Mouse (Mus musculus) lung, adult 2 months (tissue): ENCODE results near the gene Olfr618. TPM values are rescaled to one million over a fixed set of nuclear protein-coding genes. Genes with fewer than 3 reads are reported as not detected.

Experiments used
- DNase-seq: peaks from one replicate; pipeline ENCODE4 v3.0.0; 2022
- H3K4me1 ChIP-seq: fragments of 200-500 bp; 2 replicates; pipeline ENCODE4 v1.6.1; 2011; ENCODE audit warnings: low read length; ENCODE audit not compliant: control insufficient read depth, insufficient read depth
- H3K4me3 ChIP-seq: fragments of 200-500 bp; replicated peaks from 2 replicates; pipeline ENCODE3; 2011; ENCODE audit warnings: low read depth, mild to moderate bottlenecking, control low read depth, low read length; ENCODE audit errors: extremely low read depth
- CTCF ChIP-seq: fragments of 200-500 bp; IDR thresholded peaks from 2 replicates; pipeline ENCODE4 v1.5.1; 2011; ENCODE audit warnings: mild to moderate bottlenecking, low read length, control low read depth; ENCODE audit not compliant: insufficient read depth
- POLR2A ChIP-seq: fragments of 200-500 bp; IDR thresholded peaks from 2 replicates; pipeline ENCODE4 v1.6.1; 2011; ENCODE audit warnings: low read depth, mild to moderate bottlenecking, control low read depth, low read length, borderline replicate concordance; ENCODE audit errors: extremely low read depth
- WGBS: fragments of 180-500 bp; shearing (Covaris S2); methylation state at CpG from one replicate; pipeline ENCODE4 v1.1.7; 2018; 5-methylcytosine and 5-hydroxymethylcytosine counted together
- polyA plus RNA-seq: library from polyadenylated mRNA; depleted of rRNA; stranded (reverse); fragments of >200 nt; gene quantifications from 2 replicates; pipeline ENCODE4 v1.2.3, GENCODE M21; 2012; rRNA removed

Gene Olfr618
- polyA plus RNA-seq, 1 experiment, result not detected

DNA sequence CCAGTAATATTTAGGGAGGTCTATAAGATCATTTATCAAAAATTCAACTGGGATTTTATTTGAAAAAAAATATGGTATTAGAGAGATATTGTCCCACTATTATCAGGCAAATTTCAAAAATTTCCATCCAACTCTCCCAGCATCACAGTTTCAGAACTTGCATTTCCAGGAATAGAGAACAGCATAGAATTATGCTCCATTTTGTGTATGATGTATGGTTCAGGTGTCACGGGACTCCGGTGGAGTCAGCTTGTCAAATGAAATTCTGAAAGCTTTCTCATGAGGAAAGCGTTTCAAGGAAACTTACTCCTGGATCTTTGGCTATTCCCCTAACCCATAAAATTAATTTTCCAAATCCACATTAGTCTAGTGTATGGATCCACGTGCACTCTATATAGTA is 54.2 kb downstream of the Olfr618 start:
- Histone ChIP-seq H3K4me1 (no peaks in the 10 kb centered on the region), H3K4me3 (no peak overlapping the region)
- WGBS, result 81% methylated on average over 4 of the region's 4 CpGs
- DNase-seq, result no peak
- TF ChIP-seq POLR2A (no peak), CTCF (no peak)

Other genes with a start within 250 kb of the Olfr618 start
- gene Olfr600, start 240.4 kb upstream of the Olfr618 start, polyA plus RNA-seq, result not detected in 2 replicates
- not detected in 2 replicates for gene Olfr601, start 227.4 kb upstream of the Olfr618 start, polyA plus RNA-seq
- gene Olfr603, start 203.9 kb upstream of the Olfr618 start, polyA plus RNA-seq, result not detected in 2 replicates
- not detected in 2 replicates for gene Usp17lc, start 175.0 kb upstream of the Olfr618 start, polyA plus RNA-seq
- not detected in 2 replicates for gene Olfr605, start 144.7 kb upstream of the Olfr618 start, polyA plus RNA-seq
- not detected in 2 replicates for gene Olfr606, start 141.1 kb upstream of the Olfr618 start, polyA plus RNA-seq
- gene Olfr607, start 126.0 kb upstream of the Olfr618 start, polyA plus RNA-seq, result not detected in 2 replicates
- not detected in 2 replicates for gene Olfr608, start 120.2 kb upstream of the Olfr618 start, polyA plus RNA-seq
- gene Olfr609, start 92.0 kb upstream of the Olfr618 start, polyA plus RNA-seq, result not detected in 2 replicates
- gene Olfr610, start 78.0 kb upstream of the Olfr618 start, polyA plus RNA-seq, result not detected in 2 replicates
- not detected in 2 replicates for gene Olfr611, start 69.3 kb upstream of the Olfr618 start, polyA plus RNA-seq
- not detected in 2 replicates for gene Olfr612, start 47.4 kb upstream of the Olfr618 start, polyA plus RNA-seq
- gene Olfr613, start 42.0 kb upstream of the Olfr618 start, polyA plus RNA-seq, result not detected in 2 replicates
- gene Olfr615, start 34.0 kb upstream of the Olfr618 start, polyA plus RNA-seq, result not detected in 2 replicates
- gene Olfr616, start 21.0 kb upstream of the Olfr618 start, polyA plus RNA-seq, result not detected in 2 replicates
- gene Olfr617, start 17.0 kb upstream of the Olfr618 start, polyA plus RNA-seq, result not detected in 2 replicates
- gene Olfr619, start 10.5 kb downstream of the Olfr618 start, polyA plus RNA-seq, result not detected in 2 replicates
- gene Olfr620, start 22.4 kb downstream of the Olfr618 start, polyA plus RNA-seq, result not detected in 2 replicates
- not detected in 2 replicates for gene Olfr622, start 52.6 kb downstream of the Olfr618 start, polyA plus RNA-seq
- gene Olfr623, start 73.6 kb downstream of the Olfr618 start, polyA plus RNA-seq, result not detected in 2 replicates
- gene Olfr624, start 81.1 kb downstream of the Olfr618 start, polyA plus RNA-seq, result not detected in 2 replicates
- gene Olfr625-ps1, start 92.6 kb downstream of the Olfr618 start, polyA plus RNA-seq, result not detected in 2 replicates
- gene Olfr243, start 124.6 kb downstream of the Olfr618 start, polyA plus RNA-seq, result not detected in 2 replicates
- gene Olfr628, start 140.3 kb downstream of the Olfr618 start, polyA plus RNA-seq, result not detected in 2 replicates
- gene Olfr629, start 154.8 kb downstream of the Olfr618 start, polyA plus RNA-seq, result not detected in 2 replicates
- not detected in 2 replicates for gene Olfr630, start 167.2 kb downstream of the Olfr618 start, polyA plus RNA-seq
- gene Olfr69, start 181.5 kb downstream of the Olfr618 start, polyA plus RNA-seq, result not detected in 2 replicates
- gene Olfr68, start 189.6 kb downstream of the Olfr618 start, polyA plus RNA-seq, result not detected in 2 replicates
- not detected in 2 replicates for gene Olfr67, start 201.7 kb downstream of the Olfr618 start, polyA plus RNA-seq
- gene Hbb-bt, start 223.9 kb downstream of the Olfr618 start, polyA plus RNA-seq, result 1,037 and 2,074 TPM in 2 replicates
- 9,354 and 20,945 TPM in 2 replicates for gene Hbb-bs, start 238.0 kb downstream of the Olfr618 start, polyA plus RNA-seq